Mouse (Mus musculus) embryo, embryonic 11 days (tissue): ENCODE results near the gene Nudt13.
"Not testable (repeated sequence)": the region's sequence is repeated elsewhere in the genome, so short reads cannot be mapped to it uniquely, and the experiment has no call there.

Source experiments
- DNase-seq: peaks from one replicate; pipeline ENCODE4 v3.0.0-alpha.2; 2015

The Nudt13 gene

DNA sequence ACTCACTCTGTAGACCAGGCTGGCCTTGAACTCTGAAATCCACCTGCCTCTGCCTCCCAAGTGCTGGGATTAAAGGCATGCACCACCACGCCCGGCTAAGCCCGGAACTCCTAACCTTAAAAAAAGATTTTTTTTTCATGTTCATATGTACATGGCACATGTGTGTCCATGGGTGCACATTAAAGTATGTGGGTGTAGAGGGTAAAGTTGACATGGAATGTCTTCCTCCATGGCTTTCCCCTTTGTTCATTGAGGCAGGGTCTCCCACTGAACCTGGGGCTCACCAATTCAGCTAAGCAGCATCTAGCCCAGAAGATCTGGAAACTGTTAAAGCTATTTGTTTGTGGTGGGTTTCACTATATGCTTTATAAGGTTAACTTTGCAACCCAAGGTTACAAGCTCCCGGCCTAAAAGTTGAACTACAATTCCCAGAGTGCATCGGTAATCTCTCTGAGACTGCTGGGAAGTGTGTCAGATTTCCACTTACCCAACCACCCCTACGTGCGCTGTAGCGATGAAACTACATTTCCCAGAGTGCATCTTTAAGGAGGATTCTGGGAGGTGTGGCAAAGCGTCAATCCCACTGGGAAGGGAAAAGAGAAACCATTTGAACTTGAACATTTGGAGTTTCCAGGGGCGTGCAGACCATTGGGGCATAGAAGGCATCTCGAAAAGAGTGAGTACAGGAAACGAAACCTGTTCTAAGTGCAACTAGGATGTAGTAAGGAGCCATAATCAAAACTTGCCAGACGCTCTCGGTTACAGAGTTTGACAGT, at the start of gene Nudt13:
Nudt13 (plus strand) TSS at position 581 of the 776 bp plus-strand sequence.
- DNase-seq = peak; percentile 96

DNA sequence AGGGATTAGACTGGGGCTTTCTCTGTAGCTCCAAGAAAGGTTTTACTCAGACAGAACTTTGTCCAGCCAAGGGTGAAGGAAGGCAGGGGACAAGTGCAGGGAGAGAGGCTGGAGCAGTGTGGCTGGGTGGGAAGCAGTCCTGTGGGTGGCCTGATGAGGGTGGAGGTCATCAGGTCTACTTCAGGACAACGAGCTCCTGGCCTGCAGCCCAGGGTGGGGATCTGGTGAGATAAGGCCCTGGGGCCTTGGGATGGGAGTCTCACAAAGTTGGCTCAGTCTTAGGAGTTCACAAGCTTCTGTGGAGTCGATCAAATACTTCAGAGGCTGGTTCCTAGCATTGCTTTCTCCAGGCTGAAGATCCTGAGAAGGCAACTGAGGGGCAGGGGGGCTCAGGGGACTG, 49.2 kb upstream of the Nudt13 start:
- DNase-seq = no peak

DNA sequence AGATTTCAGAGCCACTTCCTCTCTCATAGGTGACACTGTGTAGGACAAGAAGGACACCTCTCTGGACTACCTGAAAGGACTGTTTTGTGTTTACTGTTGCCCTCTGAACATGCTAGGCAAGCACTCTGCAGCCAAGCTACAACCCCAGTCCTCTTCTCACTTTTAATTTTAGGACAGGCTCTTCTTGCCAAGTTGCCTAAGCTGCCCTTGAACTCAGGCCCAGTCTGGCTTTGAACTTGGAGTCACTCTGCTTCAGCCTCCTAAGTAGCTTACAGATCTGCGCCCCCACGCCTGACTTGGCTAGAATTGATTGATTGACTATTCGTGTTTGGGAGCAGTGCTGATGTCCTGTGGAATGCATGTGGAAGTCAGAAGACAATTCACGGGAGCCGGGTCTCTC, 48.6 kb upstream of the Nudt13 start:
- DNase-seq = no peak

DNA sequence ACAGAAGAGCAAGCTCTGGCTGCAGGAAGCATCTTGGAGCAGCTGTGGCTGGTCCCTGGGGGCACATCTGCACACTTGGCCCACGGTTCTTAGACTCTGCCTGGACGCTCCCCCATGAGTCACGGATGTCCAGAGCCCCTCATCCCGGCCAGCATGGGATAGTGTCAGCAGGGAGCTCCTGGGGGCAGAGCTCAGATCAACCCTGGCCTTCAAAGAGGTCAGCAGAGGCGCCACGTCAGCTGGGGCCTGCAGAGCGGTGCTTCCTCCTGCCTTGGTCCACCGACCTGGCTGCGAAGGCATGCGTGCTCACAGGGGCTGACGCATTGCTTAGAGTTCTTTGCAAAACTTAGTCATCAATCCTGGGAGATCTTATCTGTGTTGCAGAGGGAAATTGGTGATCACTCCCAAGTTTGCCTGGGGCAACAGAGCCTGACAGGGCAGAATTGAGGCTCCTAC, 47.7 kb upstream of the Nudt13 start:
- DNase-seq = no peak

DNA sequence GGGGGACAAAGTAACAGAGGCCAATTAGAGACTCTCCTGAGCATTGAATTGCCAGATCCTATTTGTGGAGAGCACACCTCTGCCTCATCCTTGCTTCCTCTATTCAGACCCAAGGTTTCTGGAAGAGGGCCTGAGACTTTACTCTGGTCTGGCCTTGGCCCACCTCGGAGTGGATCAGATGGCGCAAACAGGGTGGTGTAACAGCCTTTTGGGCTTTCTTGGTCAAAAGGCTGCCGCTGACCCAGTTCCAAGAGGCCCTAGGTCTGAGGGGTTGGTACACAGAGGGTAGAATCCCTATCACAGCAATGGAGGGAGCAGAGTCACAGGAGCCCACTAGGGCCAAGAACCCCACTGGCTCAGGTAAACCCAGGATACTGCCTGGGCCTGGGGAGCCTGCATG, 46.5 kb upstream of the Nudt13 start:
- DNase-seq = no peak

DNA sequence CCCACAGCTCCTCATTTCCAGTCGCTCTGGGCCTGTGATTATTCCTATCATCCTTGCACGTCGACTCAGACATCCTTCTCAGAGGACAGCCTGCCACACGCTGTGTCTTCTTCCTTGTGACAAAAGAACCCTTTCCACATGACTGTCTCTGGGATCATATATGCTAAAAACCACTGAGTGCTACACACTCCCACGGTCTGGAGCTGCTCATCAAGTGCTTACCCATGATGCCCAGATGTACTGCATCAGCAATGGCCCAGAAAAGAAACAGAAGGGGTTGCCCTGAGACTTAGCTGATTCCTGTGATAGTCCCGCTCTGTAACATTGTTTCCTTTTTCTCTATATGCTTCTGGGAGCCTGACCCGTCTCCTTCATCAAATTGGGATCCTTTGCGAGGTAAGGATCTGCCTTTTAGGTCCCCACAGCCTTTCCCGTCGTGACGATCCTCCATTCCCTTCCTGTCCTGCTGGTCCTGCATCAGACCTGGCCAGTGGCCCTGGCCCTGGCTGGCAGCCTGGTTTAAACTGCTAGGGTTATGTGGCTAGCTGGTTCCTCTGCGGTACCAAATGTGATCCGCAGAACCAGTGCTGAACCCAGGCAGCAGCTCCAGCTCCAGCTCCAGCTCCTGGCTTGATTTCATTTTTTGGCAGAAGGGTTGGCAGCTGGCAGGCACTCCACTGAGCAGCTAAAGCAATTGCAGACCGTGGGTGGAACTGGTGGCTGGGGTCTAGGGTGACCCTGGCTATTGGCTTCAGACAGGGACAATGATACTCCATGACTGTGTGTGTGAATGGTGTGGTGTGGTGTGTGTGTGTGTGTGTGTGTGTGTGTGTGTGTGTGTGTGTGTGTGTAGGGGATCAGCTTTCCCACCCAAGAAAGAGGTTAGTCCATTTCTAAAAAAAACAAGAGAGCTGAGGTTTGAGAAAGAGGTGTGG, 44.0 kb upstream of the Nudt13 start:
- DNase-seq = no peak

DNA sequence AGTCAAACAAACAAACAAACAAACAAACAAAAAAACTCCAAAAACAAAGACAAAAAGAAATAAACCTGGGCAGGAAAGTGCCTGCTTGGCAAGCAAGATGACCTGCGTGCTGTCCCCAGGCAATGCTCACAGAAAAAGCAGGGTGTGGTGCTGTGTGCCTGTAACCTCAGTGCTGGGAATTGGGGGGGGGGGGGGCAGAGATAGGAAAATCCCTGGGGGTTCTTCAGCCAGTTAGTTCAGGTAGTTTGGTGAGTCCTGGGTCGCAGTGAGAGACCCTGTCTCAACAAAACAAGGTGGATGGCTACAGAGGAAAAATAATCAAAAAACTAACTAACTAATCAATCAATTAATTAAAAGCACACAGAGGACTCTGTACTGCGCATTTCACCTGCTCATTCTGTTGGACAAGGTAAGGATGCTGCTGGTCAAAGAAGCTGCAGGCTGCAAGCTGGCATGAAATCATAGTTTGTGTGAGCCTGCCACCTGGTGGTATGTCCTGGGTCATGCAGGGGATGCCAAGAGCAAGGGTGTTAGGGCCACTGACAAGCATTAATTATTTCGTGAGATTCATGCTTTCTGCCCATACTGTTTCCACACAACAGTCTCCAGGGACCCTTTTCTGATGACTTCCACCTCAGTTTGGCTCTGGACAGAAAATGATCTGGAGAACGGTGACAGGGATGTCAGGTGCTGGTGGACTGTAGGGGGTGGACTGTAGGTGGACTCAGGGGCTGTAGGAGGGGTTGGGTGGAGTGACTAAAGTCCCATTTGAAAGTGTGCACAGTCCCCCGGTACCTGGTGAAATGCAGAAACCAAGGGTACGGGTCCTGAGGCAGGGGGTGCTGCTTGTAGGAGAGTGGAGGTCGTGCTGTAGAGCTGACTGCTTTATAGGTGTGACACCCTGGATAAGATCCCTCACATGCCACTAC, 36.0 kb upstream of the Nudt13 start:
- peak; percentile 74 for DNase-seq

DNA sequence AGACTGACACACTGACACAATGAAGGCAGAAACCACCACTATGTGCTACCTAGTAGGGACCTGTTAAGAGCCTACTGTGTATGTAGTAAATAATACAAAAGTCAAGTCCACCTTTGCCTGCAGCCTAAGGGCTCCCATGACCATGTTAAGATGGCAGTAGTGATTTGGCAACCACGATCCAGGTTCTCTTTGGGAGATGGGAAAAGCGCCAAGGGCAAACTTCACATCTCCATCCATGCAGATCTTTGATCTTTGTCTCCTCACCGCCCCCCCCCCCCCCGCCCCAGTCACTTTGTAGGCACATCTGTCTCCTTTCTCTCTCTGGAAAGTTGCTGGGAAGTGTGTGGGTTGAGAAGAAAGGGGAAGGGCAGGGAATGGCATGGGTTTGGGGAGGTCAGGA, 32.2 kb upstream of the Nudt13 start:
- no peak for DNase-seq

DNA sequence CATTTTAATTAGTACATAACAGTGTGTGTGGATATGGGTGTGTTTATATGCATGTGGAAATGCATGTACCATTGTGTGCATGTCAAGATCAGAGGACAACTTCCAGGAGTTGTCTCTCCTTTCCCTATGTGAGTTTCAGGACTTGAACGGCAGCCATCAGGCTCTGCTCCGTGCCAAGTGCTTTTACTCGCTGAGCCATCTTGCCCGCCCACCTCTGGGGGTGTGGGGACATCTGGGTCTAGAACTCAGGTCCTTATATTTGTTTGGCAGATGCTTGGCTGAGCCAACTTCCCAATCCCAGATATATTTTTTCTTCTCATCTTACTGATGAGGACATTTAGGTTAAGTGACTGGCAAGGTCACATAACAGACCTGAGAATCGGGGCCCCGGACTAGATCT, 26.1 kb upstream of the Nudt13 start:
- DNase-seq = no peak

DNA sequence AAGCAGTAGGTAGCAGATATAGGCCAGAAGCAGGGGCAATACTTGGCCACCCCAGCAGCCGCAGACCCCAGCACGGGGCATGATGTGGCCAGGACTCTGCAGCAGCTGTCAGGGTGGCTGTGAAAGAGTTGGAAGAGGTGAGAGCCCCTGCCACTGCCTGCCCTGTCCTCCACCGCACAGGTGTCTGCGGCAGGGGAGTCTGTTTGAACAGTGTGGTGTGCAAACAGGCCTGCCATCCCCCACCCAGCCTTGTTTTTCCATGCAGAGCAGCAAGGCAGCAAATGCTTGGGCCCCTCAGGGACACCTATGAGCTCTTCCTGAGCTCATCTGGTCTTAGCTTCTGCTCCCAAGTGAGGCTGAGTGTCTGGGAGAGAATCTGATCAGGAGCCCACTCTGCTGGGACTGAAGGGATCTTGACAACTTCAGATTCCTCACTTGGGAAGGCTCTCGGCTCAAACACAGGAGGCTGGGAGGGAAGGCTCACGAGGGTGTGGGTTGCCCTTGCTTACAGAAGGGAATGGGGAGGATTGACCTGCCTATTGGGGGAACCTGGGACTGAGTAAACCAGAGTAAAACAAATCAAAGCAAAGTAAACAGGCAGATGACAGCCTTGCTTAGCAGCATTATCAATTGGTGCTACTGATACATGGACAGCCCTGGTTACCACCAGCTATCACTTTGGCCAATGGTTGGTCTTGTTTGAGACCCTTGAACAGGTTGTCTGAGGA, 25.3 kb upstream of the Nudt13 start, which contains the start of gene Kcnk16:
Kcnk16 (minus strand) TSS at position 118 of the 728 bp plus-strand sequence.
- no peak for DNase-seq

DNA sequence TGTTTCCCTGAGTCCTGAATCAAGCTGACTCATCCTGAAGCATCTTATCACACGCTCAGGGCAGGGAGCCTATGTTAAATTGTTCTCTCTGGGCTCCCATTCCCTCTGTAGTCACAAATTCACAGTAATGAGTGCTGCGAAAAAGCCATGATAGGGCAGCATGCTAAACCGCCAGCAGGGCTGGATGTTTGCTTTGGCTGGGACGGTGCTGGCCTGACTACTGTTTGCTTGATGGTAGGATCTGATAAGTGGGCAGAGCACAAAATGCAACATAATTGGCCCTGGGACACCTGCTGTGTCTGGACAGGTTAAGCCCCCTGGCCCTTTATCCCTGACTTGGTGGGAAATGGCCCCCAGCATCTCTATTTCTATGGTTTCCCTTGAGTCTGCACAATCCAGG, 3.1 kb upstream of the Nudt13 start:
- DNase-seq = no peak

DNA sequence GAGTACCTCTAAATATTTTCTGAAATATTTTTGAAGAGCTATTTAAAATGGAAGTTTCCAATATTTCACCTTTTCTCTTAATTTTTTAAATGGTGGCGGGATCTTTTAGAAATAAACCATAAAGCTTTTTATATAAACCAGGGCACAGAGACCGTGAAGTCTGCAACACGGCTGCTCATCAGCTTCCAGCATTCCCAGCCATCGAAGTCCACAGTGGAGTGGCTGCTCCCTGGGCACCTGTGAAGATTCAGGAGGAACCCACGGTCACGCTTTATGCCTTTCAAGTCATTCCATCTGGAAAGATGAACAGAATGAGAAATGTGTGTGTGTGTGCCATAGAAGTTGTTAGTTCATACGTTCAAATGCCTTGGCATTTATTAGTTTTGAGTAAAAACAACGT, 450 bp downstream of the Nudt13 start:
- no peak for DNase-seq

DNA sequence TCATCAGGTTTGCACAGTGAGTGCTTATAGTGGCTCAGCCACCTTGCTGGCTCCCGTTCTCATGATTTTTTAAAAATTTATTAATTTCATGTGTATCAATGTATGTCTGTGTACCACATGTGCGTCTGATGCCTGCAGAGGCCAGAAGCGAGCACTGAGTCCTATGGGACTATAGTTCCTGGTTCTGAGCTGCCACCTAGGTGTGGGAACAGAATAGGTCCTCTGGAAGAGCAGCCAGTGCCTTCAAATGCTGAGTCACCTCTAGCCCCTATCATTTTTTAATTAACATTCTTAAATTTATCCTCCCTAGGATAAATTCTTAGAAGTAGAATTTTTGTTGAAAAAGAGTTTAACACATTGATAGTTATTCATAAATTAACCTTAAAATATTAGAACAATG, 3.1 kb downstream of the Nudt13 start:
- DNase-seq = no peak

DNA sequence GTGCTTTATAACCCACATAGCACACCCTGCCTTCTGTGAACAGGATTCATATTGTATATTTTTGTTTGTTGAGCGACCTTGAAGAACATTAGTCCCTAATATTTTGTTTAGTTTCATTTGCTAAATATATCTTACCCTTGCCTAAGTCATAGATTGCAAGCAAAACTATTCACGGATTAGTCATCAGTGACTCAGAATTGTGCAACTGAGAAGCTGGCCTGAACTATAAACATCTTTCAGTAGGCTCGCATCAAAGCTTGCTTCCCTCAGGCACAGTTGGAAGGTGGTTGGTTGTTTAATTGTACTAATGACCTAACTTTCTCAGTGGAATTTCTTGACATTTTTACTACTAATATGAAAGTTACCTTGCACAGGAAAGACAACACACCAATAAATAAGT, 3.6 kb downstream of the Nudt13 start:
- no peak for DNase-seq

DNA sequence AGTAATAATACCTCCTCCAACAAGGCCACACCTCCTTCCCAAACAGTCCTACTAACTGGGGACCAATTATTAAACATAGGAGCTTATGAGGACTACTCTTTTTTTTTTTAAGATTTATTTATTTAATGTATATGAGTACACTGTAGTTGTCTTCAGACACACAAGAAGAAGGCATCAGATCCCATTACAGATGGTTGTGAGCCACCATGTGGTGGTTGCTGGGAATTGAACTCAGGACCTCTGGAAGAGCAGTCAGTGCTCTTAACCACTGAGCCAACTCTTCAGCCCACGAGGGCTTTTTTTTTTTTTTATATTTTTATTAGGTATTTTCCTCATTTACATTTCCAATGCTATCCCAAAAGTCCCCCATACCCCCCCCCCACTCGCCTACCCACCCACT, 10.6 kb downstream of the Nudt13 start:
- DNase-seq = not testable (repeated sequence)

DNA sequence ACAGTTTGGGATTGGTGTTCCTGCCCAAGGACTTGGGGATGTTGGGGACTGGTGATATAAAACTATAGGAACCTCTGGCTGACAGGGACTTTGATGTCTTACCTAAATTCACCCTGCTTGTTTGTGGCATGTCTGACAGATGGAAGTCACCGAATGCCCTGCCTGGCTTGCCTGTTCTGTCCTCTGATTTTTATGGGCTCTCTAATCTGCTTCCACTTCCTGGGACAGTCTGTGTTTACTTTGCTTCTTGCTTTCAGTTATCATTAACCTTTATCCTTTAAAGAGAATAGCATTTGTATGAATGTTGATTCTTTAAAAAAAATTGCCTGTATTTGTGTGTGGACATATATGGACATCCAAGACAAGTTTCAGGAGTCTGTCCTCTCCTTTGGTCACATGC, 20.6 kb downstream of the Nudt13 start:
- no peak for DNase-seq

DNA sequence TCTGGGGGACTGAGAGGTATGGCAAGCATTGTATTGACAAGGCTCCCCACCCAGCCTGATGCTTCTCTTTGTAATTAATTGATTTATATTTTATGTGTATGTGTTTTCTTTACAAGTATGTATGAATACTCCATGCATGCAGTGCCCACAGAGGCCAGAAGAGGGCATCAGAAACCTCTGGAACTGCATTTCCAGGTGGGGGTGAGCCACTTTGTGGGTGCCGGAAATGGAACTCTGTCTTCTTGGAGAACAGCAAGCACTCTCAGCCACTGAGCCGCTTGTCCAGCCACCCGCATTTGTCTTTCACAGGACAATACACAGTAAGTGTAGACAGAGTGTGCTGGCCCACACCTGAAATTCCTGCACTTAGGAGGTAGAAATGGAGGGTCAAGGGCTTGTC, 24.9 kb downstream of the Nudt13 start:
- peak; percentile 39 for DNase-seq

DNA sequence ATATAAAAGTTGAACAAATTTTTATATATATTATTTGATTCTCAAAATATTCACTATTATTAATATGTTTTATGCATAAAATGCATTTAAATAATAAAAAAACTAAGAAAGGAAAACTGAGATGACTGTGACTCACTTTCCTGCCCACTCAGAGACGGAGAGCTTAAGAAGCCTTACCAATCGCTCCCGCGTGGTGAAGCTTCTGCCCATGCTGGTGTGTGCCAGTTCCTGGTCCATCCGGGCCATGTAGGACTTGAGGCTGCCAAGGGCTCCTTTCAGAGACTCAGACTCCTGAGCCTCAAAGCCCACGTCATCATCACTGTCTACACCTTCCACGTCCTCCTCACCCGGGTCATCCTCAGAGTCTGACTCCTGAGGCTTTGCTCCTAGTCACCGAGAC, 29.7 kb downstream of the Nudt13 start:
- DNase-seq = no peak

DNA sequence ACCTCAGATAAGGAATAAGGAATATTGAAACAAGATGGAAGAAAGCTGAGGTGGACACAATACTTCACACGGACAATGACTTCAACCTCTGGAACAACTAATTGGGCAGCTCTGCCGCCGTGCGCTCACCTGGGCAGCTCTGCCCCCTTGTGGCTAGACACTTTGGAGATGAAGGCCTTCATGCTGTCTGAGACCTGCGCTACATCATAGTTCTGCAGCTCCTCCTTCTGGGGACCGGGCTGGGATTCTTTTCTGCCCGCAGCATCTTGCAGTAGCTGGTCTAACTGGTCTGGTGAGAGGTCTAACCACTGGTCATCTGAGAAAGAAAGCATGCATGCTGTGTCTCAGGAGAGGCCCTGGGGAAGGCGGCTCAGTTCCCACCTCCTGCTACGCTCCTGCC, 34.0 kb downstream of the Nudt13 start:
- DNase-seq = peak; percentile 33

DNA sequence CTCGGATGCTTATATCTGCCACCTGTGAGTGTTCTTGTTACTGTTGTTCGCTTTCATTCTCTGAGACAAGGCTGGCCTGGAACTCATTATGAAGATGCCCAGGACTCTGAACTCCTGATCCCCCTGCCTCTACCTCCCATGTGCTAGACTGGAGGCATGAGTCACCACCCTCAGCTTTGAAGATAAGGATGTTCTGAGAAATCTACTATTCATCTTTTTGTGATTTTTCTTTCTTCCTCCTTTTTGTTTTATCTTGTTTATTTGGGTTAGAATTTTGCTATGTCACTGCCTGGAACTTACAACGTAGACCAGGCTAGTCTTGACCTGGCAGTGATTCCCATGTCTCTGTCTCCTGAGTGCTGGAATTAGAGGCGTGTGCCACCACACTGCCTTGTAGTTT, 36.8 kb downstream of the Nudt13 start:
- no peak for DNase-seq

DNA sequence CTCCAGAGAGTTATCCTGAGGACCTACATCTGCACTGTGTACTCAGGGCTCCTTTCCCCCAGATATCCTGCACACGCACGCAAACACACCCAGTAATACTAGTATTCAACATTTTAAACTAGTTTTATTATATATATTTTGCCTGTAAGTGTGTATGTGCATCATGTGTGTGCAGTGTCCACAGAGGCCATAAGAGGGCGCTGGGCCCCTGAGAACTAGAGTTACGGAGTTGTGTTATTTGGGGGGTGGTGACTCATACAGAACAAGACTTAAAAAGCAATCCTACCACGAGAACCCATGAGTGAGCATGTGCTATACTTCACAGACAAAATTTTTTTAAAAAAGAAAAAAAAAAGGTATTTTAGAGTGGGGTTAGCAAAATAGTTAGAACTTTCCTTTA, 44.9 kb downstream of the Nudt13 start:
- DNase-seq = no peak

DNA sequence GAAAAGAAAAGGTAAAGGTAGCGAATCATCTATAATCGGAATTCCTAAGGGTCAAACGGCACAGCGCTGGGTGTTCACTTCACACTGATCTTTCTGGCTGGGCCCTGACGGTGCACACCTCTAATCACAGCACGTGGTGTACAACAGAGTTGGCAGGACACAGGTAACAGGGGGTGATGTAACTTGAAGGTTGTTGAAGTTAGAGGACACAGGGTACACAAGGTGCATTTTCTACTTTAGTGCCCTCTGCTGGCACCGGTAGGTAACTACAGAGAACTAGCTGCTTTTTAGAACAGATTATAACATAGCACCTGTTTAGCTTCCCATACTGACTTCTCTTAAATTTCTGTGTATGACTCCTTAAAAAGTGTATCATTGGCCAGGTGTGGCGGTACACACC, 45.7 kb downstream of the Nudt13 start:
- DNase-seq = peak; percentile 13
